Mouse (Mus musculus): Measurements from ENCODE around the gene Cdk8. TPM values are rescaled to one million over a fixed set of nuclear protein-coding genes. Genes with fewer than 3 reads are reported as not detected.

Gene Cdk8
- polyA plus RNA-seq, 1 experiment from 2014 or later = 14.4 TPM

GRCm38 (mm10) chr5:146260003-146260402 is 29.0 kb downstream of the Cdk8 start:
- Histone ChIP-seq H3K4me2 (no peak overlapping the region), H3K9ac (no peak overlapping the region), H3K27me3 (no peaks in the 10 kb centered on the region), H3K4me3 (no peak overlapping the region), H3K27ac (no peak overlapping the region), H3K36me3 (peaks cover 14% of the 10 kb centered on the region; the same call in 1 of the 2 replicates), H3K9me3 (no peaks in the 10 kb centered on the region), H3K4me1 (no peaks in the 10 kb centered on the region)
- no peak for ATAC-seq (ENCODE audit: insufficient number of reproducible peaks, low FRiP score, low TSS enrichment, low read depth)
- 59% methylated on average over 9 of the region's 9 CpGs for WGBS

- H3K4me1 ChIP-seq = no peaks in the 10 kb centered on the region
- no peaks in the 10 kb centered on the region for H3K9me3 ChIP-seq
- H3K27ac ChIP-seq = no peak overlapping the region
- ATAC-seq (ENCODE audit: insufficient number of reproducible peaks, low FRiP score, low TSS enrichment, low read depth) = no peak
- H3K4me2 ChIP-seq = no peak overlapping the region
- no peak overlapping the region for H3K9ac ChIP-seq
- WGBS = 73% methylated on average over 6 of the region's 6 CpGs
- H3K4me3 ChIP-seq = no peak overlapping the region
- peaks cover 18% of the 10 kb centered on the region for H3K36me3 ChIP-seq
- no peaks in the 10 kb centered on the region for H3K27me3 ChIP-seq
Observed at GRCm38 (mm10) chr5:146265934-146266591, 35.0 kb downstream of the Cdk8 start.

GRCm38 (mm10) chr5:146267776-146268175 is 36.7 kb downstream of the Cdk8 start:
- ATAC-seq (ENCODE audit: insufficient number of reproducible peaks, low FRiP score, low TSS enrichment, low read depth) = no peak
- 87% methylated on average over 7 of the region's 7 CpGs for WGBS
- Histone ChIP-seq H3K27me3 (no peaks in the 10 kb centered on the region), H3K9me3 (no peaks in the 10 kb centered on the region), H3K36me3 (peaks cover 27% of the 10 kb centered on the region), H3K4me3 (no peak overlapping the region), H3K27ac (no peak overlapping the region), H3K9ac (no peak overlapping the region), H3K4me2 (no peak overlapping the region), H3K4me1 (no peaks in the 10 kb centered on the region)

- Histone ChIP-seq H3K27me3 (no peaks in the 10 kb centered on the region), H3K36me3 (peaks cover 36% of the 10 kb centered on the region), H3K9me3 (no peaks in the 10 kb centered on the region), H3K9ac (no peak overlapping the region), H3K4me3 (no peak overlapping the region), H3K4me1 (no peaks in the 10 kb centered on the region), H3K4me2 (no peak overlapping the region), H3K27ac (no peak overlapping the region)
- 87% methylated on average over 9 of the region's 9 CpGs for WGBS
- ATAC-seq (ENCODE audit: insufficient number of reproducible peaks, low FRiP score, low TSS enrichment, low read depth) = no peak
Observed at GRCm38 (mm10) chr5:146270593-146270992, 39.6 kb downstream of the Cdk8 start.

GRCm38 (mm10) chr5:146271662-146272061 is 40.6 kb downstream of the Cdk8 start:
- Histone ChIP-seq H3K36me3 (peaks cover 36% of the 10 kb centered on the region), H3K4me2 (no peak overlapping the region), H3K4me1 (no peaks in the 10 kb centered on the region), H3K27me3 (no peaks in the 10 kb centered on the region), H3K9me3 (no peaks in the 10 kb centered on the region), H3K27ac (no peak overlapping the region), H3K9ac (no peak overlapping the region), H3K4me3 (no peak overlapping the region)
- 95% methylated on average over 5 of the region's 5 CpGs for WGBS
- ATAC-seq (ENCODE audit: insufficient number of reproducible peaks, low FRiP score, low TSS enrichment, low read depth) = no peak

- Histone ChIP-seq H3K36me3 (peaks cover 39% of the 10 kb centered on the region), H3K27ac (no peak overlapping the region), H3K9me3 (no peaks in the 10 kb centered on the region), H3K4me1 (no peaks in the 10 kb centered on the region), H3K9ac (no peak overlapping the region), H3K27me3 (no peaks in the 10 kb centered on the region), H3K4me3 (no peak overlapping the region), H3K4me2 (no peak overlapping the region)
- no peak for ATAC-seq (ENCODE audit: insufficient number of reproducible peaks, low FRiP score, low TSS enrichment, low read depth)
- WGBS = 88% methylated on average over 4 of the region's 4 CpGs
Observed at GRCm38 (mm10) chr5:146273096-146273495, 42.1 kb downstream of the Cdk8 start.

- ATAC-seq (ENCODE audit: insufficient number of reproducible peaks, low FRiP score, low TSS enrichment, low read depth) = no peak
- H3K36me3 ChIP-seq = peaks cover 38% of the 10 kb centered on the region
- H3K4me2 ChIP-seq = no peak overlapping the region
- H3K4me3 ChIP-seq = no peak overlapping the region
- H3K4me1 ChIP-seq = no peaks in the 10 kb centered on the region
- H3K27ac ChIP-seq = no peak overlapping the region
- WGBS = 87% methylated on average over 4 of the region's 4 CpGs
- no peaks in the 10 kb centered on the region for H3K9me3 ChIP-seq
- no peaks in the 10 kb centered on the region for H3K27me3 ChIP-seq
- no peak overlapping the region for H3K9ac ChIP-seq
Observed at GRCm38 (mm10) chr5:146274420-146275045, 43.5 kb downstream of the Cdk8 start.

GRCm38 (mm10) chr5:146277513-146277912 is 46.5 kb downstream of the Cdk8 start:
- H3K4me2 ChIP-seq = no peak overlapping the region
- no peak overlapping the region for H3K9ac ChIP-seq
- no peaks in the 10 kb centered on the region for H3K9me3 ChIP-seq
- ATAC-seq (ENCODE audit: insufficient number of reproducible peaks, low FRiP score, low TSS enrichment, low read depth) = no peak
- H3K4me3 ChIP-seq = no peak overlapping the region
- no peaks in the 10 kb centered on the region for H3K27me3 ChIP-seq
- H3K4me1 ChIP-seq = no peaks in the 10 kb centered on the region
- 92% methylated on average over 4 of the region's 4 CpGs for WGBS
- no peak overlapping the region for H3K27ac ChIP-seq
- H3K36me3 ChIP-seq = peaks cover 27% of the 10 kb centered on the region; the same call in 1 of the 2 replicates

GRCm38 (mm10) chr5:146280012-146280411 is 49.0 kb downstream of the Cdk8 start:
- H3K4me3 ChIP-seq = no peak overlapping the region
- H3K9me3 ChIP-seq = no peaks in the 10 kb centered on the region
- peaks cover 17% of the 10 kb centered on the region; the same call in 1 of the 2 replicates for H3K36me3 ChIP-seq
- ATAC-seq (ENCODE audit: insufficient number of reproducible peaks, low FRiP score, low TSS enrichment, low read depth) = no peak
- no peaks in the 10 kb centered on the region for H3K4me1 ChIP-seq
- no peak overlapping the region for H3K9ac ChIP-seq
- H3K27me3 ChIP-seq = no peaks in the 10 kb centered on the region
- H3K4me2 ChIP-seq = no peak overlapping the region
- H3K27ac ChIP-seq = no peak overlapping the region

- Histone ChIP-seq H3K4me2 (no peak overlapping the region), H3K9me3 (no peaks in the 10 kb centered on the region), H3K36me3 (peaks cover 22% of the 10 kb centered on the region), H3K27me3 (no peaks in the 10 kb centered on the region), H3K27ac (no peak overlapping the region), H3K4me1 (no peaks in the 10 kb centered on the region), H3K4me3 (no peak overlapping the region), H3K9ac (no peak overlapping the region)
- ATAC-seq (ENCODE audit: insufficient number of reproducible peaks, low FRiP score, low TSS enrichment, low read depth) = no peak
- 78% methylated on average over 4 of the region's 4 CpGs for WGBS
Observed at GRCm38 (mm10) chr5:146281241-146281818, 50.3 kb downstream of the Cdk8 start.

GRCm38 (mm10) chr5:146281884-146282579 is 51.0 kb downstream of the Cdk8 start:
- H3K27me3 ChIP-seq = no peaks in the 10 kb centered on the region
- no peak overlapping the region for H3K9ac ChIP-seq
- H3K36me3 ChIP-seq = peaks cover 29% of the 10 kb centered on the region
- no peak overlapping the region for H3K27ac ChIP-seq
- H3K4me2 ChIP-seq = no peak overlapping the region
- 74% methylated on average over 13 of the region's 13 CpGs for WGBS
- H3K9me3 ChIP-seq = no peaks in the 10 kb centered on the region
- H3K4me3 ChIP-seq = no peak overlapping the region
- ATAC-seq (ENCODE audit: insufficient number of reproducible peaks, low FRiP score, low TSS enrichment, low read depth) = no peak
- no peaks in the 10 kb centered on the region for H3K4me1 ChIP-seq

- Histone ChIP-seq H3K4me1 (no peaks in the 10 kb centered on the region), H3K27ac (no peak overlapping the region), H3K36me3 (peaks cover 36% of the 10 kb centered on the region), H3K4me2 (no peak overlapping the region), H3K9ac (no peak overlapping the region), H3K27me3 (no peaks in the 10 kb centered on the region), H3K9me3 (no peaks in the 10 kb centered on the region), H3K4me3 (no peak overlapping the region)
- no peak for ATAC-seq (ENCODE audit: insufficient number of reproducible peaks, low FRiP score, low TSS enrichment, low read depth)
- 87% methylated on average over 6 of the region's 6 CpGs for WGBS
Observed at GRCm38 (mm10) chr5:146283899-146284298, 52.9 kb downstream of the Cdk8 start.

Data from limb, embryonic 15.5 days (tissue).